In genomic region chr2:130408194-130408593, GRCm38 (mm10) we compare ENCODE assay signal across 13 mouse cellular contexts. TPM values are rescaled to one million over a fixed set of nuclear protein-coding genes. Genes with fewer than 3 reads are reported as not detected.
DNase-seq lines count a peak whose midpoint lies in the region; ATAC-seq lines count a peak whose summit lies in the region.
"Had no signal": no experiment of that assay in that cellular context is flagged by ENCODE, and none has a peak within 500 bp of the region (broad histone marks: within the 10 kb centered on the region; RNA-seq: fewer than 3 reads in every experiment).

No protein-coding gene starts in this region.

- H3K9me3 ChIP-seq in neural tube, embryonic 15.5 days (replicated peaks), result no peaks in the 10 kb centered on the region
- no peaks in the 10 kb centered on the region for H3K9me3 ChIP-seq in limb, embryonic 11.5 days (ENCODE audit: control insufficient read depth, low read length)
- H3K9me3 ChIP-seq: heart, embryonic 15.5 days; neural tube, embryonic 13.5 days had no signal

- peak; percentile 24 to 35 for DNase-seq in cerebellum, postnatal 14 days
- peak; percentile 32 for DNase-seq in neural tube, embryonic 10.5 days (ENCODE audit: extremely low spot score, low spot score)
- DNase-seq in limb, embryonic 11.5 days (ENCODE audit: low spot score), result peak; percentile 59
- DNase-seq in MN1 (ENCODE audit: low spot score), result no peak
- DNase-seq in thymus, postnatal 36 days, result no peak
- no peak for DNase-seq in cerebellum, adult 8-10 months
- DNase-seq: lung, adult 18-20 months had no signal

- no peak overlapping the region for H3K9ac ChIP-seq in neural tube, embryonic 15.5 days (replicated peaks)
- no peak overlapping the region for H3K9ac ChIP-seq in limb, embryonic 11.5 days (ENCODE audit: low read length)
- H3K9ac ChIP-seq: heart, embryonic 15.5 days; neural tube, embryonic 13.5 days had no signal

- 25% methylated on average over 6 of the region's 6 CpGs for WGBS in neural tube, embryonic 15.5 days
- WGBS in limb, embryonic 11.5 days, result 24% methylated on average over 6 of the region's 6 CpGs

- no peaks in the 10 kb centered on the region for H3K4me1 ChIP-seq in neural tube, embryonic 15.5 days
- no peaks in the 10 kb centered on the region for H3K4me1 ChIP-seq in limb, embryonic 11.5 days (ENCODE audit: control insufficient read depth, insufficient read depth, low read length)

- H3K27me3 ChIP-seq in neural tube, embryonic 15.5 days (replicated peaks), result no peaks in the 10 kb centered on the region
- H3K27me3 ChIP-seq in limb, embryonic 11.5 days (ENCODE audit: control insufficient read depth, insufficient read depth, low read length), result no peaks in the 10 kb centered on the region
- H3K27me3 ChIP-seq: heart, embryonic 15.5 days; neural tube, embryonic 13.5 days had no signal

- no peaks in the 10 kb centered on the region for H3K36me3 ChIP-seq in neural tube, embryonic 15.5 days
- no peaks in the 10 kb centered on the region for H3K36me3 ChIP-seq in limb, embryonic 11.5 days (ENCODE audit: control insufficient read depth, insufficient read depth, low read length)
- H3K36me3 ChIP-seq: heart, embryonic 15.5 days; neural tube, embryonic 13.5 days had no signal

- H3K27ac ChIP-seq in neural tube, embryonic 15.5 days (replicated peaks), result no peak overlapping the region
- H3K27ac ChIP-seq in limb, embryonic 11.5 days (replicated peaks; ENCODE audit: low read depth, low read length), result no peak overlapping the region
- H3K27ac ChIP-seq: heart, embryonic 15.5 days; neural tube, embryonic 13.5 days had no signal

- no peak overlapping the region for H3K4me3 ChIP-seq in neural tube, embryonic 15.5 days (replicated peaks)
- H3K4me3 ChIP-seq in limb, embryonic 11.5 days (ENCODE audit: low read depth, low read length), result no peak overlapping the region
- H3K4me3 ChIP-seq: erythroblast, embryonic 14.5 days; heart, embryonic 15.5 days; neural tube, embryonic 13.5 days had no signal

- H3K4me2 ChIP-seq in neural tube, embryonic 15.5 days, result no peak overlapping the region
- H3K4me2 ChIP-seq in limb, embryonic 11.5 days (ENCODE audit: low read depth, severe bottlenecking), result no peak overlapping the region
- H3K4me2 ChIP-seq: heart, embryonic 15.5 days; neural tube, embryonic 13.5 days had no signal

- no peak for ATAC-seq in cerebellum, adult (ENCODE audit: insufficient number of reproducible peaks, low FRiP score, low TSS enrichment)
- no peak for ATAC-seq in neural tube, embryonic 15.5 days (ENCODE audit: low FRiP score)
- no peak for ATAC-seq in limb, embryonic 11.5 days (ENCODE audit: insufficient number of reproducible peaks, low FRiP score, low TSS enrichment, low read depth)

RNA-seq across cellular contexts. Expression of gene Tmem239, which starts 1.9 kb away (rescaled TPM):
- polyA plus RNA-seq in neural tube, embryonic 15.5 days (2015; fragmentation: Nextera tagmentation; extraction: Ambion mirVana), result not detected in 2 replicates
- polyA plus RNA-seq in limb, embryonic 11.5 days (2014; fragmentation: Nextera tagmentation; extraction: Ambion mirVana), result 0.11 TPM in 1 of 2 replicates, not detected in the other
- polyA plus RNA-seq: erythroblast, embryonic 14.5 days; heart, embryonic 15.5 days; large intestine, adult 2 months had no signal

RNA-seq across cellular contexts. Expression of gene 1700020A23Rik, which starts 3.1 kb away (rescaled TPM):
- 0.36 and 0.56 TPM in 2 replicates for polyA plus RNA-seq in neural tube, embryonic 15.5 days (2015; fragmentation: Nextera tagmentation; extraction: Ambion mirVana)
- polyA plus RNA-seq in limb, embryonic 11.5 days (2014; fragmentation: Nextera tagmentation; extraction: Ambion mirVana), result not detected in 2 replicates
- polyA plus RNA-seq: erythroblast, embryonic 14.5 days; heart, embryonic 15.5 days; large intestine, adult 2 months; neural tube, embryonic 13.5 days had no signal

RNA-seq across cellular contexts. Expression of gene Gm28372, which starts 3.2 kb away (rescaled TPM):
- polyA plus RNA-seq in neural tube, embryonic 15.5 days (2015; fragmentation: Nextera tagmentation; extraction: Ambion mirVana), result 0.17 TPM in 1 of 2 replicates, not detected in the other
- not detected in 2 replicates for polyA plus RNA-seq in limb, embryonic 11.5 days (2014; fragmentation: Nextera tagmentation; extraction: Ambion mirVana)
- polyA plus RNA-seq: erythroblast, embryonic 14.5 days; heart, embryonic 15.5 days; large intestine, adult 2 months; neural tube, embryonic 13.5 days had no signal

RNA-seq across cellular contexts. Expression of gene Cpxm1, which starts 10.8 kb away (rescaled TPM):
- 27.8 and 30.3 TPM in 2 replicates for polyA plus RNA-seq in neural tube, embryonic 15.5 days (2015; fragmentation: Nextera tagmentation; extraction: Ambion mirVana)
- polyA plus RNA-seq in limb, embryonic 11.5 days (2014; fragmentation: Nextera tagmentation; extraction: Ambion mirVana), result 62.3 and 64.2 TPM in 2 replicates
- polyA plus RNA-seq: erythroblast, embryonic 14.5 days had no signal

RNA-seq across cellular contexts. Expression of gene Vps16, which starts 15.9 kb away (rescaled TPM):
- polyA plus RNA-seq in neural tube, embryonic 15.5 days (2015; fragmentation: Nextera tagmentation; extraction: Ambion mirVana), result 102 TPM in 2 replicates
- polyA plus RNA-seq in limb, embryonic 11.5 days (2014; fragmentation: Nextera tagmentation; extraction: Ambion mirVana), result 79.8 and 89.2 TPM in 2 replicates

Comparison
In these comparisons a context has a peak if more than half of its experiments do, and no peak if none do; other contexts are left out.
1. DNase-seq: peak in cerebellum, postnatal 14 days (2 of 2), neural tube, embryonic 10.5 days (single experiment) and limb, embryonic 11.5 days (single experiment); none in MN1 (single experiment), thymus, postnatal 36 days (0 of 2) and cerebellum, adult 8-10 months (single experiment).